Comparison of ENCODE assay signal across 9 mouse cellular contexts in the genomic region with DNA sequence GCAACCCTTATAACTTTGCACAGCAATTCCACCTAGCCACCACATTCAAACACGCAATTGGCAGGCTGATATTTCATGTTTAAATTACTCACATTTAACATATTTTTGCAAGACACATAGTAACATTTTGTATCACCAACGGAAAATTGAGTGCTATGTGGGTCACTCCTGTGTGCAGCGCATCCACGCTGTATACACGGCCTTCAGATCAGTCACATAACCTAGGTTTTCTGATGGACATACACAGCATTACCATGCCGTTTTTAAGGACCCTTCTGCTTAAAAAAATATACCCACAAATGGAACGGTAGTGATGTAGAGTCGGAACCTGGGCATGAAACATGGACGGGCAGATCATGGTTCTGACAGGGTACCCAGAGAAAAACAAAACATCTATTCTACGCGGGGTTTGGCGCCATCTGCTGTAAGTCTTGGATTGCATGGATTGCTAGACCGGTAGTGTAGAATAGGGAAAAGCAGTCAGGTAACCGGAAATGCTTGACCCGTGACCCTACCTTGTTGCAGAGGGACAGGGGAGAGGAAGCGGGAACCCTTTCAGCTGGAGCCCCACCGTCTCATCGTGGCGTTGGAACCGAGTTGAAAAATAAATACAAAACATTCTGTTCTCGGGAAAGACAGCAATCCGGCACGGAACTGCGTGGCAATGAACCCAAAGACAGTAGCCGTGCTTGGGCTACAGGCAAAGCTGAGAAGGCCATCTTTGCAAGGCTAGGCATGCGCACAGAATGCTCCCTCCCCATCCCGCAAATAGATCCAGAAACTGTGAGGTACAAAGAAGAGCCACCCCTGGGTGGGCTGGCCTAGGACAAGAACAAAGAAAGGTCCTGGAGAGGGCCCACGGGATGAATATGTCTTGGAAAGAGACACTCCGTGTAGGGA. TPM values are rescaled to one million over a fixed set of nuclear protein-coding genes. Genes with fewer than 3 reads are reported as not detected.
DNase-seq lines count a peak whose midpoint lies in the region; ATAC-seq and TF ChIP-seq lines count a peak whose summit lies in the region.
"Had no signal": no experiment of that assay in that cellular context is flagged by ENCODE, and none has a peak within 500 bp of the region (broad histone marks: within the 10 kb centered on the region; RNA-seq: fewer than 3 reads in every experiment).

No protein-coding gene starts in this region.

- H3K27me3 ChIP-seq in embryonic facial prominence, embryonic 11.5 days (ENCODE audit: control insufficient read depth, insufficient read depth, low read length), result no peaks in the 10 kb centered on the region
- peaks cover 4% of the 10 kb centered on the region for H3K27me3 ChIP-seq in heart, embryonic 12.5 days (replicated peaks)
- H3K27me3 ChIP-seq in kidney, embryonic 15.5 days, result no peaks in the 10 kb centered on the region
- H3K27me3 ChIP-seq in limb, embryonic 12.5 days, result no peaks in the 10 kb centered on the region
- H3K27me3 ChIP-seq in midbrain, postnatal 0 days (ENCODE audit: insufficient read depth, low read length), result no peaks in the 10 kb centered on the region

- H3K9me3 ChIP-seq in embryonic facial prominence, embryonic 11.5 days (replicated peaks; ENCODE audit: control insufficient read depth, low read length), result no peaks in the 10 kb centered on the region
- H3K9me3 ChIP-seq in heart, embryonic 12.5 days (replicated peaks), result no peaks in the 10 kb centered on the region
- no peaks in the 10 kb centered on the region for H3K9me3 ChIP-seq in kidney, embryonic 15.5 days (replicated peaks)
- no peaks in the 10 kb centered on the region for H3K9me3 ChIP-seq in limb, embryonic 12.5 days
- no peaks in the 10 kb centered on the region for H3K9me3 ChIP-seq in midbrain, postnatal 0 days (ENCODE audit: low read length)

- DNase-seq in 416B (ENCODE audit: low read depth), result peak; percentile 44
- peak; percentile 72 for DNase-seq in adrenal gland, adult 2 months
- peak; percentile 82 for DNase-seq in embryonic facial prominence, embryonic 11.5 days (ENCODE audit: low spot score)
- DNase-seq in midbrain, postnatal 0 days (ENCODE audit: low spot score), result peak; percentile 85
- peak; percentile 57 for DNase-seq in thymus, postnatal 0 days (ENCODE audit: low spot score)

- ATAC-seq in embryonic facial prominence, embryonic 11.5 days (replicated peaks; ENCODE audit: insufficient number of reproducible peaks, low FRiP score, low TSS enrichment, low read depth), result no peak; the same call in 1 of the 2 replicates
- no peak for ATAC-seq in heart, embryonic 12.5 days (ENCODE audit: insufficient number of reproducible peaks, low FRiP score)
- ATAC-seq in kidney, embryonic 15.5 days (replicated peaks; ENCODE audit: low FRiP score), result peak; percentile 57
- peak; percentile 29; the same call in 1 of the 2 replicates for ATAC-seq in limb, embryonic 12.5 days (ENCODE audit: insufficient number of reproducible peaks, insufficient read depth, low FRiP score, low TSS enrichment, low read depth)
- peak; percentile 73 for ATAC-seq in midbrain, postnatal 0 days (ENCODE audit: low FRiP score)

- no peaks in the 10 kb centered on the region for H3K36me3 ChIP-seq in embryonic facial prominence, embryonic 11.5 days (replicated peaks; ENCODE audit: control insufficient read depth, insufficient read depth, low read depth, low read length)
- H3K36me3 ChIP-seq in heart, embryonic 12.5 days, result no peaks in the 10 kb centered on the region
- H3K36me3 ChIP-seq in kidney, embryonic 15.5 days, result no peaks in the 10 kb centered on the region
- no peaks in the 10 kb centered on the region for H3K36me3 ChIP-seq in limb, embryonic 12.5 days
- no peaks in the 10 kb centered on the region for H3K36me3 ChIP-seq in midbrain, postnatal 0 days (ENCODE audit: insufficient read depth, low read length)

- no peak overlapping the region for H3K4me3 ChIP-seq in embryonic facial prominence, embryonic 11.5 days (ENCODE audit: low read depth, low read length)
- no peak overlapping the region; the same call in 1 of the 2 replicates for H3K4me3 ChIP-seq in heart, embryonic 12.5 days
- H3K4me3 ChIP-seq in kidney, embryonic 15.5 days (replicated peaks), result no peak overlapping the region
- H3K4me3 ChIP-seq in limb, embryonic 12.5 days (replicated peaks), result no peak overlapping the region
- H3K4me3 ChIP-seq in midbrain, postnatal 0 days (ENCODE audit: low read depth, low read length), result no peak overlapping the region

- peak; percentile 90 for TF ChIP-seq CTCF in midbrain, postnatal 0 days (IDR thresholded peaks at IDR 0.05)

- WGBS in embryonic facial prominence, embryonic 11.5 days, result 47% methylated on average over 29 of the region's 29 CpGs
- 38% methylated on average over 29 of the region's 29 CpGs for WGBS in heart, embryonic 12.5 days
- WGBS in kidney, embryonic 15.5 days, result 44% methylated on average over 29 of the region's 29 CpGs
- WGBS in limb, embryonic 12.5 days, result 52% methylated on average over 29 of the region's 29 CpGs
- WGBS in midbrain, postnatal 0 days, result 42% methylated on average over 29 of the region's 29 CpGs

- no peak overlapping the region for H3K9ac ChIP-seq in embryonic facial prominence, embryonic 11.5 days (replicated peaks; ENCODE audit: low read length)
- H3K9ac ChIP-seq in heart, embryonic 12.5 days, result no peak overlapping the region
- H3K9ac ChIP-seq in kidney, embryonic 15.5 days, result no peak overlapping the region
- H3K9ac ChIP-seq in limb, embryonic 12.5 days (replicated peaks), result no peak overlapping the region
- no peak overlapping the region for H3K9ac ChIP-seq in midbrain, postnatal 0 days (replicated peaks; ENCODE audit: low read length, poor library complexity, severe bottlenecking)

- no peak overlapping the region for H3K27ac ChIP-seq in embryonic facial prominence, embryonic 11.5 days (replicated peaks; ENCODE audit: low read depth, low read length)
- no peak overlapping the region for H3K27ac ChIP-seq in heart, embryonic 12.5 days (ENCODE audit: poor library complexity, severe bottlenecking)
- no peak overlapping the region for H3K27ac ChIP-seq in kidney, embryonic 15.5 days
- no peak overlapping the region for H3K27ac ChIP-seq in limb, embryonic 12.5 days
- H3K27ac ChIP-seq in midbrain, postnatal 0 days (ENCODE audit: low read depth, low read length), result no peak overlapping the region

- peak overlapping the region; percentile 5; the same call in 1 of the 2 replicates for H3K4me2 ChIP-seq in embryonic facial prominence, embryonic 11.5 days (ENCODE audit: low read depth, low read length)
- peak overlapping the region; percentile 55 for H3K4me2 ChIP-seq in heart, embryonic 12.5 days
- H3K4me2 ChIP-seq in kidney, embryonic 15.5 days, result peak overlapping the region; percentile 40
- no peak overlapping the region; the same call in 1 of the 2 replicates for H3K4me2 ChIP-seq in limb, embryonic 12.5 days
- 0 out of 2 replicates have a peak overlapping the region, but pooled peaks have one; percentile 10 for H3K4me2 ChIP-seq in midbrain, postnatal 0 days (ENCODE audit: low read depth, low read length, poor library complexity, severe bottlenecking)

- H3K4me1 ChIP-seq in embryonic facial prominence, embryonic 11.5 days (ENCODE audit: control insufficient read depth, insufficient read depth, low read length), result no peaks in the 10 kb centered on the region
- no peaks in the 10 kb centered on the region for H3K4me1 ChIP-seq in heart, embryonic 12.5 days (replicated peaks)
- peaks cover 16% of the 10 kb centered on the region for H3K4me1 ChIP-seq in kidney, embryonic 15.5 days
- no peaks in the 10 kb centered on the region for H3K4me1 ChIP-seq in limb, embryonic 12.5 days (replicated peaks)
- H3K4me1 ChIP-seq in midbrain, postnatal 0 days (ENCODE audit: insufficient read depth, low read length), result no peaks in the 10 kb centered on the region

RNA-seq across cellular contexts. Expression of a gene that starts 16.5 kb away (rescaled TPM):
- under 1 TPM in 1 of 2 experiments, not detected in 1; 0.12 TPM for total RNA-seq in adrenal gland, adult 2 months (2021)
- 0.16 and 0.24 TPM in 2 replicates for polyA plus RNA-seq in adrenal gland, adult 2 months (2012; rRNA removed)
- 0.31 TPM in 1 of 2 replicates, not detected in the other for polyA plus RNA-seq in embryonic facial prominence, embryonic 11.5 days (2014; fragmentation: Nextera tagmentation; extraction: Ambion mirVana)
- polyA plus RNA-seq in heart, embryonic 12.5 days (2016; fragmentation: Nextera tagmentation; extraction: Ambion mirVana), result not detected in 2 replicates
- 0.08 and 0.35 TPM in 2 replicates for polyA plus RNA-seq in kidney, embryonic 15.5 days (2015; fragmentation: Nextera tagmentation; extraction: Ambion mirVana)
- not detected in 2 replicates for polyA plus RNA-seq in limb, embryonic 12.5 days (2016; fragmentation: Nextera tagmentation; extraction: Ambion mirVana)
- 0.60 and 2.3 TPM in 2 replicates for total RNA-seq in midbrain, postnatal 0 days (2014; rRNA removed)
- 0.47 and 0.66 TPM in 2 replicates for polyA plus RNA-seq in midbrain, postnatal 0 days (2015; fragmentation: Nextera tagmentation; extraction: Ambion mirVana)
- polyA plus RNA-seq in thymus, postnatal 0 days (2015; fragmentation: Nextera tagmentation; extraction: Ambion mirVana), result 1.1 and 1.5 TPM in 2 replicates

RNA-seq across cellular contexts. Expression of a gene that starts 24.4 kb away (rescaled TPM):
- total RNA-seq in adrenal gland, adult 2 months (2021), result not detected
- polyA plus RNA-seq in adrenal gland, adult 2 months (2012; rRNA removed), result not detected in 2 replicates
- not detected in 2 replicates for polyA plus RNA-seq in embryonic facial prominence, embryonic 11.5 days (2014; fragmentation: Nextera tagmentation; extraction: Ambion mirVana)
- not detected in 2 replicates for polyA plus RNA-seq in heart, embryonic 12.5 days (2016; fragmentation: Nextera tagmentation; extraction: Ambion mirVana)
- not detected in 2 replicates for polyA plus RNA-seq in kidney, embryonic 15.5 days (2015; fragmentation: Nextera tagmentation; extraction: Ambion mirVana)
- polyA plus RNA-seq in limb, embryonic 12.5 days (2016; fragmentation: Nextera tagmentation; extraction: Ambion mirVana), result not detected in 2 replicates
- not detected in 2 replicates for total RNA-seq in midbrain, postnatal 0 days (2014; rRNA removed)
- polyA plus RNA-seq in midbrain, postnatal 0 days (2015; fragmentation: Nextera tagmentation; extraction: Ambion mirVana), result not detected in 2 replicates
- polyA plus RNA-seq in thymus, postnatal 0 days (2015; fragmentation: Nextera tagmentation; extraction: Ambion mirVana), result 0.48 and 0.63 TPM in 2 replicates
- polyA plus RNA-seq: stomach, embryonic 16.5 days had no signal

RNA-seq across cellular contexts. Expression of a gene that starts 38.4 kb away (rescaled TPM):
- total RNA-seq in adrenal gland, adult 2 months (2021), result 10 to 100 TPM; 20.1 to 29.4 TPM
- polyA plus RNA-seq in adrenal gland, adult 2 months (2012; rRNA removed), result 33.6 and 42.7 TPM in 2 replicates
- polyA plus RNA-seq in embryonic facial prominence, embryonic 11.5 days (2014; fragmentation: Nextera tagmentation; extraction: Ambion mirVana), result 2.9 and 4.1 TPM in 2 replicates
- 4.8 and 6.6 TPM in 2 replicates for polyA plus RNA-seq in heart, embryonic 12.5 days (2016; fragmentation: Nextera tagmentation; extraction: Ambion mirVana)
- 21.3 and 24.1 TPM in 2 replicates for polyA plus RNA-seq in kidney, embryonic 15.5 days (2015; fragmentation: Nextera tagmentation; extraction: Ambion mirVana)
- polyA plus RNA-seq in limb, embryonic 12.5 days (2016; fragmentation: Nextera tagmentation; extraction: Ambion mirVana), result 4.8 and 6.0 TPM in 2 replicates
- total RNA-seq in midbrain, postnatal 0 days (2014; rRNA removed), result 23.5 and 28.7 TPM in 2 replicates
- 20.0 and 23.1 TPM in 2 replicates for polyA plus RNA-seq in midbrain, postnatal 0 days (2015; fragmentation: Nextera tagmentation; extraction: Ambion mirVana)
- polyA plus RNA-seq in thymus, postnatal 0 days (2015; fragmentation: Nextera tagmentation; extraction: Ambion mirVana), result 12.6 and 13.4 TPM in 2 replicates

Comparison
In these comparisons a context has a peak if more than half of its experiments do, and no peak if none do; other contexts are left out.
1. ATAC-seq: peak in kidney, embryonic 15.5 days (single experiment), limb, embryonic 12.5 days (single experiment) and midbrain, postnatal 0 days (single experiment); none in embryonic facial prominence, embryonic 11.5 days (single experiment) and heart, embryonic 12.5 days (single experiment).
2. Peak in every context shown above with its lines, with median percentiles within 50 percentile points of each other: DNase-seq.